Mouse (Mus musculus) liver, postnatal 0 days (tissue): ENCODE results near the gene Tmem259.

ENCODE experiments used
- CTCF ChIP-seq: sonication (generic); IDR thresholded peaks from 2 replicates; pipeline ENCODE4 v1.5.1; 2016; ENCODE audit warnings: antibody characterized with exemption, low read depth
- EP300 ChIP-seq: IDR thresholded peaks from 2 replicates; pipeline ENCODE4 v1.6.1; 2016; ENCODE audit warnings: antibody characterized with exemption, low read depth, mild to moderate bottlenecking

GRCm38 (mm10) chr10:80016511-80016910 is 32.4 kb upstream of the Tmem259 start, which contains the start of gene Arhgap45:
- peak; percentile 36 for TF ChIP-seq CTCF
- TF ChIP-seq EP300 = no peak
